Mouse (Mus musculus) neural tube, embryonic 10.5 days (tissue): ENCODE data around the gene Ppp1r9a.
A peak's percentile ranks its signal among the peaks of the same experiment; 100 is the strongest.

ENCODE experiments used
- DNase-seq: peaks from one replicate; pipeline ENCODE4 v3.0.0-alpha.2; 2017; ENCODE audit warnings: low spot score; ENCODE audit errors: extremely low spot score

Gene Ppp1r9a

DNA sequence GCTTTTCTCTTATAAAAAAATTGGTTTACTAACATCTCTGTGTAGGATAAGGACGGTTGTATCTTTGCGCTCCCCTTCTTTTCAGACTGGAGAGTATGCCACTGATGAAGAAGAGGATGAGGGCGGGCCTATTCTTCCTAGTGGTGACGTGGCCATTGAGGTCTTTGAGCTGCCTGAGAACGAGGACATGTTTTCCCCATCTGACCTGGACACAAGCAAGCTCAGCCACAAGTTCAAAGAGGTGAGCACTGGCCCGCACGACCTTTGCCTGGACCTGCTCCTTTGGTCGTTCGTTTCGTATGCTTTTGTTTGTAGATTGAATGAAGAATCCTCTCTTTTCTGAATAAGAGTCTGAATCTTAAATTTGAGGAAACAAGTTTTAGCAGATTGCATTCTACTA, 197.6 kb downstream of the Ppp1r9a start:
- no peak for DNase-seq

DNA sequence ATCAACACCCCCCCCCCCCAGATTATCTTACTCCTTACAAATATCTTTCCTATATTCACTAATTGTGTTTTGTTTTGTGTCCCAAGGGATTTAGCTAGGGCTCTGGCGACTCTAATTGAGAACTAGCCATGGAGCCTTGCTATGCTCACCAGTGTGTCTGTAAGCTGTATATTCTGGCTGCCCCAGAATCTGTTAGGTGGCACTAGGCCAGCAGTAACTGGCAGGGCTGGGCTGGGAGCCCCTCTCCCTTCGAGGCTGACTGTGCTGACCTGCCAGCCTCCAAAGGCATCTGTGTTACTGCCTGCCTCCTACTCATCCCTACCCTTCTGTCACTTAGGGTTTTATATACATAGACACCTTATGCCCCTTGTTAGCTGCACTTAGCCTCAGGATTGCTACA, 200.0 kb downstream of the Ppp1r9a start:
- DNase-seq, result no peak

GRCm38 (mm10) chr6:5103769-5104168, 201.1 kb downstream of the Ppp1r9a start:
- no peak for DNase-seq

GRCm38 (mm10) chr6:5104238-5104637, 201.5 kb downstream of the Ppp1r9a start:
- peak; percentile 12 for DNase-seq

GRCm38 (mm10) chr6:5108494-5108893, 205.8 kb downstream of the Ppp1r9a start:
- no peak for DNase-seq

DNA sequence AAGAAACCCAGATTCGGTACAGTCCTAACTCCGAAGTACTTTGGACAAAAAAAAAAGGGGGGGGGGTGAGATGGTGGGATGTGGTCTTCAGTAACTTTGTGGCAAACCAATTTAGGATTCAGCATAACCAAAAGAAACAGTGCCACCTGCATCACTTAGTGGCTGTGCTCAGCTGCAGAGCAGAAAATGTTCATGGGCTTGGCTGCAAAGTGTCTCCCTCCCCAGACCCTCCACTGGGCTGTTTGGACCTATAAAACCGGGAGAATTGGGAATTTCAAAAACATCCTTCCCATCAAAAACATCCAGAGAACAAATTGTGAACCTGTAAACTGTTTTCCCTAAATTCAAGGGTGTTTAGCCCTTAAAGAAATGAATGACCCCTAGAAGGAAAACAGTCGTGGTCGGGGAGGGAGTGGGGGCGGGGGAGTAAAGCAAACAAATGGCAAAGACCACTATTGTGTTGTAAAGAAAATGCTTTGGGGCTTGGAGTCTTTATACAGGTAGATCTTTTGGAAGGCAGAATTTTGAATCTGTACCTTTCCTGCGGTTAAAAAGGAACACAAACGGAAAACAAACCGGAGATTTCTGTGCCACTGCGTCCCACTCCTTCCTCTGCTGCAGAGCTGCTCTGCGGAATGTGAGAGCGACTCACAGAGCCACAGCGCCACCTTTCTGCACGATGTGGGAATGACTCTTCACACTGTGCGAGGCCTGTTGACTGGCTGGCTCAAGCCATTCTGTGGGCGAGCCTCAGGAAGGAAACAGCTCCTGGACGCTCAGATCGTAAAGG, 207.4 kb downstream of the Ppp1r9a start:
- DNase-seq, result peak; percentile 88

DNA sequence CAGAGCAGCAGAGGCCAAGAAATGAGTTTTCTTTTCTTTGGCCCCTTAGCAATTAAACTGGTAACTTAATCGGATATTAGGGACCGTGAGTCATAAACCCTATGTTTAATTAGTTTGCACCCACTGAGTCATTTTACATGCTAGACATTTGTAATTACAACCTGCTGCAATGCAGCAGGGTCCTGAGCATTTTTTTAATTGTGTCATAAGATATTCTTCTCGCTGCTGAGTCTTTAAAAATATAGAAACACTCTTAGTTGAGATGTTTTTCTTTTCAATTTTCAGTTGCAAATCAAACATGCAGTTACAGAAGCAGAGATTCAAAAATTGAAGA, 208.0 kb downstream of the Ppp1r9a start:
- peak; percentile 12 for DNase-seq

DNA sequence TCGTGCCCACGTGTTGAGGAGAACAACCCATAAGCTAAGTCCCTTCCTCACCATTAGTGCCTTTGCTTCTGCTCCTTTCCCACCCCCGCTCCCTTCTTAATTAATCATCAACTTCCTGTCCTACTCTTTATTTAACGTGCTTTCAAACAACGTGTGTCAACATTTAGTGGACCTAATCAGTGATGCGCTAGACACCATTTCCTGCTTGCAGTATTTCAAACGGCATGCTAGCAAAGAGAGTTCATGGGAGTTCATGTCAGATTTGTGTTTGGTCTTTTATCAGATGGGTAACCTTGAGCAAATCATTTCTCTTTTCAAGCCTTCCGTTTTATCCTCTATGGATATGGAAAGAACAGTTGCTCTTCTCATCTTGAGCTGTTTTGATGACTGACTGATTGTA, 210.4 kb downstream of the Ppp1r9a start:
- no peak for DNase-seq

DNA sequence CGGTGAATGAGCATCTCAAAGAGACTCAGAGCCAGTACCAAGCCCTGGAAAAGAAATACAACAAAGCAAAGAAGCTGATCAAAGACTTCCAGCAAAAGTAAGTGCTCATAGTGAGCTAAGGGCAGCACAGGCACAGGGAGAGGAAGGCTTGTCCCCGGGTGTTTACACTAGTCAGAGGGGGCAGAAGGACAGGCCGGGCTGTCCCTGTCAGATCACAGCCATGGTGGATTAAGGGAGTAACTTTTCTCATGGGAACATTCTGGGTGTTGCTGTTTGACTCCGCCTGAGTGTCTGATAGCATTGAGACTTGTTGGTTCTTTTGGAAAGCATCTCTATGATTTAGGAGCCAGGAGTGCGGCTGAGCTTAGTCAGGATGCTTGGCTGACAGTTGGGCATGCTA, 211.0 kb downstream of the Ppp1r9a start:
- DNase-seq, result no peak

GRCm38 (mm10) chr6:5114857-5115256, 212.1 kb downstream of the Ppp1r9a start:
- peak; percentile 1 for DNase-seq

GRCm38 (mm10) chr6:5119181-5119910, 216.6 kb downstream of the Ppp1r9a start:
- peak; percentile 12 for DNase-seq

GRCm38 (mm10) chr6:5120229-5120628, 217.5 kb downstream of the Ppp1r9a start:
- peak; percentile 10 for DNase-seq

DNA sequence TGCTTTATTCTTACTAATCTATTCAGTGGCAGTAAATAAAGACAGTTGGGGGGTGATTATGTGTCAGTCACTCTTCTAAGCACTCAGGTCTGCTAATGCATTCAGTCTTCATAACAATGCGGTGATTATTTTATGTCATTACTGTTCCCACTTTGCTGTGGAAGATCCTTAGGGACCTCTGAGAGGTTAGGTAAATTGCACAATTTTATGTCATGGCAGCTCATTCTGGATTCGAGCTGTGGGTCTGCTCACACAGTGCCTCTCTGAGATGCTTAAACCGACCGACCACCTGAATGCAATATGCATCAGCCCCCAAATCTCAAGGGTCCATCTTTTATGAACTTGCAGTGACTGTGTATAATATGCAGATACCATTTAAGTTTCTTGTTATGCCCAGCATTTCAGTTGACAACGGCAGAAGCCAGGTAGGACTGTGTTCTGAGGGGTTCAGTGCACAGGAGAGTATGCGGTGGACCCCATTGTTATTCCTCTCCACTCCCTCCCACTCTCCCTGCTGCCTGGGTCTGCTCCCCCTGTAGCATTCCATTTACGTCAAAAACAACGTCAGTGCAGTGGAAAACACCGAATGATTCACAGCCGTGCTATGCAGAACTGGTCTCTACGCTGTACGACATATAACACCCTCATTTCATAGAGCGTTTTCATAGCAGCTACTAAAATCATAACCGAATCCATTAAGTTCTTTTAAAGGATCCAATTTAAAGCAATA, 226.8 kb downstream of the Ppp1r9a start:
- no peak for DNase-seq

DNA sequence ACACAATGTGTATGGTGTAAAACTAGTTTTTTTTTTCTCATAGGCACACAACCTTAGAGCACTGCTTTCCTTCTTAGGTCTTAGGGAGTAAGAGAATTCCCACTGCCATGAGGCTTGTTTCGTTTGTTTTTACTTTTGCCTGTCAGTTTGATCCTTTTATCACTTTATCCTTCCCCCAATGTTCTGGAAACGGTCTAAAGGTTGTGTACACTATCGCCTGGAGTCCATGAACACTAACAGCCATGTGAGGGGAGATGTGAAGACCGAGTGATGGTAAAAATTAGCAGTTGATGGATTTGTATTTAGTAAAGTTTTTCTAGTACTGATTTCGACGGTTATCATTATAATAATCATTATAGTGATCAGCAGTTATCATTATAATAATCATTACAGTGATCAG, 232.3 kb downstream of the Ppp1r9a start:
- no peak for DNase-seq

DNA sequence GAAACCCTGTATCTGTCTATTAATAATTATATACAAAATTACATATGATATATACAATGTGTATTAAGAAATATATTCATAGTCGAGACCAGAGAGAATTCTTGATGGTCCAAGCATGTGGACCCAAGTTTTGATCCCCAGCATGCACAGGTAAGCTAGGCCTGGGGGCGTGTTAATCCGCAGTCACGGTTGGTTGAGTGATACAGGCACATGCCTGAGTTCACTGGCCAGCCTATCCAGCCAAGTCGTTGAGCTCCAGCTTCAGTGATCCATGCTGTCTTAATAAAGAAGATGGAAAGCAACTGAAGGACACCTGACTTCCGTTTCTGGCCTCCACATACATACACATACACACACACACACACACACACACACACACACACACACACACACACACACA, 233.3 kb downstream of the Ppp1r9a start:
- no peak for DNase-seq

GRCm38 (mm10) chr6:5138875-5139631, 236.3 kb downstream of the Ppp1r9a start:
- no peak for DNase-seq

- DNase-seq, result no peak
Observed at GRCm38 (mm10) chr6:5139666-5140065, 236.9 kb downstream of the Ppp1r9a start.

GRCm38 (mm10) chr6:5147488-5148142, 244.9 kb downstream of the Ppp1r9a start:
- no peak for DNase-seq

GRCm38 (mm10) chr6:5149941-5150340, 247.2 kb downstream of the Ppp1r9a start:
- DNase-seq, result no peak

DNA sequence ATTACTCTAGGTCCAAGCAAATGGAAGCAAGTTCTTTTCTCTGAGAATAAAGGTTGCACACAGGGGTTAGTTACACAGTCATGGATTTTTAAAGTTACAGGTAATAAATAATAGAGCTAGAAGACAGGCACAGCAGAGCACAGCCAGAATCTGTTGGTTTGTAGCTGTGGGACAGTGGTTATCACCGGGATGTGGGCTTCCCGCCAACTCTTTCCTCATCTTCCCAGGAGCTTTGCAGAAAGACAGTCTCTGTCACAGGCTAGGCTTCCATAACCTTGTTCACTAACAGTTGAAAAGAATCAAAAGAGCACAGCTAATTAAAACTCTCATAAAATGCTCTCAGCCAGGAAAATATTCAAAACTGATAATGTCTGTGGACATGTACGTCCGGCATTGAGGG, 248.5 kb downstream of the Ppp1r9a start:
- DNase-seq, result no peak

DNA sequence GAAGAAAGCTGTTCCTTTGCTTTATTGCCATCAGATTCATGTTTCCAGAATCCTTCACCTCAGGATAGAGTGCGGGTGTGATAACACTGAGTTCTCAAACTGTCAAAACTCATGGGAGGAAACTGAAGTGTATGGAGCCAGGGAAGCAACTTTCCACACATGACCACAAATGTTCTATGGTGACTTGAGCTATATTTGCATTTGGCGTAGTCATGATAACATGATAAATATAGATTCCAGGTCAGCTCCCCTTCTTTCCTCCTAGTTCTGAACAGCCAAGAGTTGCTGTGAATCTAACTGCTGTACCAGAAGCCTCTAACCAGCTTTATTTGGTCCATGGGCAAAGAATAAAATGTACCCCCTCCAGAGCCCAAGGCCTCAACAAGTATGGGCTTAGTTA, 249.5 kb downstream of the Ppp1r9a start:
- no peak for DNase-seq
